Mouse (Mus musculus) lung, embryonic 15.5 days (tissue): ENCODE results near the gene Tmem132c. TPM values are rescaled to one million over a fixed set of nuclear protein-coding genes. Genes with fewer than 3 reads are reported as not detected.
A peak's percentile ranks its signal among the peaks of the same experiment; 100 is the strongest.

Experiments
- ATAC-seq: fragments of 200-750 bp; cut with Nextera tagmentation; 2 replicates; pipeline ENCODE4 v1.8.0; 2017; ENCODE audit warnings: moderate number of reproducible peaks, borderline replicate concordance; ENCODE audit not compliant: low FRiP score, low TSS enrichment; ENCODE audit errors: extremely low read depth
- H3K27ac ChIP-seq: fragments of 300-500 bp; sonication (generic); 2 replicates; pipeline ENCODE4 v1.5.1; 2015; ENCODE audit warnings: moderate library complexity, mild to moderate bottlenecking, inconsistent platforms
- H3K27me3 ChIP-seq: fragments of 300-500 bp; sonication (generic); 2 replicates; pipeline ENCODE4 v1.6.1; 2015; ENCODE audit warnings: inconsistent platforms
- H3K36me3 ChIP-seq: fragments of 300-500 bp; sonication (generic); 2 replicates; pipeline ENCODE4 v1.6.1; 2015; ENCODE audit warnings: inconsistent platforms
- H3K4me1 ChIP-seq: fragments of 300-500 bp; sonication (generic); 2 replicates; pipeline ENCODE4 v1.6.1; 2015; ENCODE audit warnings: inconsistent platforms
- H3K4me2 ChIP-seq: fragments of 300-500 bp; sonication (generic); 2 replicates; pipeline ENCODE4 v1.6.1; 2015; ENCODE audit warnings: inconsistent platforms, mild to moderate bottlenecking, moderate library complexity
- H3K4me3 ChIP-seq: fragments of 300-500 bp; sonication (generic); 2 replicates; pipeline ENCODE4 v1.5.1; 2015; ENCODE audit warnings: mild to moderate bottlenecking, inconsistent platforms
- H3K9ac ChIP-seq: fragments of 300-500 bp; sonication (generic); 2 replicates; pipeline ENCODE4 v1.6.1; 2015; ENCODE audit warnings: inconsistent platforms
- H3K9me3 ChIP-seq: fragments of 300-500 bp; sonication (generic); 2 replicates; pipeline ENCODE4 v1.6.1; 2016; ENCODE audit warnings: inconsistent platforms
- WGBS: fragments of 180-500 bp; shearing (Covaris S2); methylation state at CpG from one replicate; pipeline ENCODE4 v1.1.7; 2015; 5-methylcytosine and 5-hydroxymethylcytosine counted together
- polyA plus RNA-seq: library from polyadenylated mRNA; unstranded; fragments of >200 nt; fragmentation: Nextera tagmentation; extraction: Ambion mirVana; gene quantifications from 2 replicates; pipeline ENCODE4 v1.2.1, GENCODE M21; 2015

Tmem132c gene
- polyA plus RNA-seq, 1 experiment from 2014 or later, result 18.3 TPM

- Histone ChIP-seq H3K36me3 (peaks cover 56% of the 10 kb centered on the region), H3K9ac (no peak overlapping the region), H3K4me3 (no peak overlapping the region), H3K9me3 (no peaks in the 10 kb centered on the region), H3K4me2 (no peak overlapping the region), H3K4me1 (no peaks in the 10 kb centered on the region), H3K27me3 (no peaks in the 10 kb centered on the region), H3K27ac (no peak overlapping the region)
- 60% methylated on average over 5 of the region's 5 CpGs for WGBS
- no peak for ATAC-seq
Measured at GRCm38 (mm10) chr5:127592406-127592805, 350.8 kb downstream of the Tmem132c start.

GRCm38 (mm10) chr5:127592854-127593253, 351.2 kb downstream of the Tmem132c start:
- Histone ChIP-seq H3K9me3 (no peaks in the 10 kb centered on the region), H3K27me3 (no peaks in the 10 kb centered on the region), H3K4me1 (no peaks in the 10 kb centered on the region), H3K27ac (no peak overlapping the region), H3K36me3 (peaks cover 60% of the 10 kb centered on the region), H3K4me2 (no peak overlapping the region), H3K4me3 (no peak overlapping the region), H3K9ac (no peak overlapping the region)
- 78% methylated on average over 6 of the region's 6 CpGs for WGBS
- ATAC-seq, result no peak

DNA sequence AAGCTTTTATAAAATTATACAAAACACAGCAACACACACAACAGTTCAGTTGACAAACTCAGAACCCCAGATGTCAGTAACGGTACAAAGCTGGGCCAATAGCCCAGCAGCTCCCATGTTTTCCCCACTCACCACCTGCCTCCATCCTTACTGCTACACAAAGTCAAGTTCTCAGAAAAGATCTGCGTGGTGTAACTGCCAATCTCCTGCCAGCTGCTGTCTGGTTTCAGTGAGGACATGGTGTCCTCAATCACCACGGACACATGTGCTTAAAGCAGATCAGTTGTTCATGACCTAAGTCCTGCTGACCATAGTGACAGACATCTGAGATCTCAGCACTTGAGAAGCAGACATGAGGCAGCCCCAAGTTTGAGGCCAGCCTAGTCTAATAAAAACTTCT, 354.1 kb downstream of the Tmem132c start:
- Histone ChIP-seq H3K27ac (no peak overlapping the region), H3K36me3 (peaks cover 87% of the 10 kb centered on the region), H3K4me3 (no peak overlapping the region), H3K4me2 (no peak overlapping the region), H3K4me1 (no peaks in the 10 kb centered on the region), H3K9ac (no peak overlapping the region), H3K27me3 (no peaks in the 10 kb centered on the region), H3K9me3 (no peaks in the 10 kb centered on the region)
- 90% methylated on average over 3 of the region's 3 CpGs for WGBS
- ATAC-seq, result no peak

DNA sequence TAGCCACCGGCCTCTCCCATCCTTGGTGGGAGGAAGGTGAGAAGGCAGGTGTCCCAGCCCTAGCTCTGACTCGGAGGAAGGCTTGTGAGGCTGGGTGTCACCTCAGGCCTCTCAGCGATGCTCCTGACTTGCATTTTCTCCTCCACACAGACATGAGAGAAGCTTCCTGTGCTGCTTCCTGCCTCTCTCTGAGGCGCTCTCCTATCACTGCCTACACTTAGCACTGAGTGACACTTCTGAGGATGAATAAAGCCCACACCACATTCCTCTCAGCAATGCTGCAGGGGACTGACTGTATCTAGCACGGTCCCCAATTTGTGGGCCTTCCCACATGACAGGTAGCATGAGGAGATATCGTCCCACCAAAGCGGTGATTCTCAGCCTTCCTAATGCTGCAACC, 355.3 kb downstream of the Tmem132c start:
- Histone ChIP-seq H3K27me3 (no peaks in the 10 kb centered on the region), H3K4me1 (no peaks in the 10 kb centered on the region), H3K4me2 (no peak overlapping the region), H3K27ac (no peak overlapping the region), H3K9me3 (no peaks in the 10 kb centered on the region), H3K4me3 (no peak overlapping the region), H3K36me3 (peaks cover 93% of the 10 kb centered on the region), H3K9ac (no peak overlapping the region)
- WGBS, result 87% methylated on average over 7 of the region's 7 CpGs
- ATAC-seq, result no peak

GRCm38 (mm10) chr5:127602996-127603395, 361.4 kb downstream of the Tmem132c start:
- Histone ChIP-seq H3K4me3 (no peak overlapping the region), H3K4me2 (no peak overlapping the region), H3K27me3 (no peaks in the 10 kb centered on the region), H3K36me3 (peaks cover 81% of the 10 kb centered on the region), H3K9me3 (no peaks in the 10 kb centered on the region), H3K27ac (no peak overlapping the region), H3K9ac (no peak overlapping the region), H3K4me1 (no peaks in the 10 kb centered on the region)
- WGBS, result 85% methylated on average over 5 of the region's 5 CpGs
- no peak for ATAC-seq

DNA sequence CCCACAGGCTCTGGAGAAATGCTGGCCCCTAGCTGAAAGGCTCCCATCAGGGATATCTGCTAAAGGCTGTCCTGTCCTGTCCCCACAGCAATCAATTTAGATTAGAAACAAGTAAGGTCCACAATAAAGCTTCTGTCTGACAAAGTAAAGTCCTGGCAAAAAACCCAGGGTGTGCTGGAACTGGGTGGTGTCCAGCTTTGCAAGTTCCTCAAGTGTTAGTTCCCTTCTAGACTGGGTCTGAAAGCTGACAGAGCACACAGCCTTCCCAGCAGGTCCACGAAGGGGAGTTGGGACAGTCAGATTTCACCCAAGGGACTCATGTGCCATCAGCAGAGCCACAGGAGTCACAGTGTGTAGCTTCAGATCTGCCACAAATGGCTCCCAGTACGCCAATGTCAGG, 365.9 kb downstream of the Tmem132c start:
- no peak for ATAC-seq
- H3K4me1 ChIP-seq, result peaks cover 11% of the 10 kb centered on the region; the same call in 1 of the 2 replicates
- H3K9ac ChIP-seq, result no peak overlapping the region
- no peak overlapping the region for H3K4me2 ChIP-seq
- no peaks in the 10 kb centered on the region for H3K27me3 ChIP-seq
- no peak overlapping the region for H3K27ac ChIP-seq
- 84% methylated on average over 2 of the region's 2 CpGs for WGBS
- H3K36me3 ChIP-seq, result peaks cover 47% of the 10 kb centered on the region
- H3K4me3 ChIP-seq, result no peak overlapping the region
- H3K9me3 ChIP-seq, result no peaks in the 10 kb centered on the region

- no peak overlapping the region for H3K9ac ChIP-seq
- WGBS, result 72% methylated on average over 7 of the region's 7 CpGs
- peaks cover 16% of the 10 kb centered on the region for H3K4me1 ChIP-seq
- H3K4me2 ChIP-seq, result no peak overlapping the region
- no peaks in the 10 kb centered on the region for H3K27me3 ChIP-seq
- no peak overlapping the region for H3K4me3 ChIP-seq
- no peaks in the 10 kb centered on the region for H3K9me3 ChIP-seq
- H3K27ac ChIP-seq, result no peak overlapping the region
- ATAC-seq, result no peak
- peaks cover 30% of the 10 kb centered on the region for H3K36me3 ChIP-seq
Measured at GRCm38 (mm10) chr5:127609191-127609714, 367.6 kb downstream of the Tmem132c start.

DNA sequence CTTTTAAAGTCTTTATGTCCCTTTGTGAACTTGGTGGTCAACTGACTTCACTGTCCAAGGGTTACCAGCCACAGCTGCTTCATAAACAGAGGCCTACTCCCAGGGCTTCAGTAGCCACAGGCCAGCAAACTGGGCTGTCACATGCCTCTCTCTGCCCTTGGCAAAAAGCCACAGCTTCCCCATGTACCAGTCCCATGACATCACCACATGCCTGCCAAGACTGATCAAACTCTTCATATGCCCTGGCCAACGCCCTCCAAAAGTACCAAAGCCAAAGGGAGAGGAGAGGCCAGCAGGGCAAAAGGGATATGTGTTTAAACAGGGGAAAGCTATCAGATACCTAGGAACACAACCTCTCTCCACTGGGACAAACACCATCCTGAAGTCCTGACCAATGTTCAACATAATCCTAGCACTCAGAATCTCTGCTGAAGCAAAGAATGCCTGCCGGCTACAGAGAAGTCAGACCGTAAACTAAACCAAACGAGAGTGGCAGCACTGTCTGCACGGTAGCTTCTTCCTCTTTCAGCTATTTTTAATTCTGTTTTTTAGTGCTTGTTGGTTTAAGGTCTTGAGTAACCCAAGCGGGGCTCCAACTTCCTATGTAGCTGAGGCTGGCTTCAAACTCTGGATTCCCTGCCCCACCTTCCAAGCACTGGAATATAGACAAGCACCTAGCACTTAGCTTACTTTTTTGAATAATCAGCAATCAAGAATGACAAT, 369.3 kb downstream of the Tmem132c start:
- Histone ChIP-seq H3K4me3 (no peak overlapping the region), H3K4me2 (no peak overlapping the region), H3K36me3 (peaks cover 17% of the 10 kb centered on the region), H3K27me3 (no peaks in the 10 kb centered on the region), H3K9ac (no peak overlapping the region), H3K9me3 (no peaks in the 10 kb centered on the region), H3K4me1 (peaks cover 33% of the 10 kb centered on the region), H3K27ac (no peak overlapping the region)
- 0 out of 2 replicates have a peak, but pooled peaks have one; percentile 25 for ATAC-seq
- 63% methylated on average over 6 of the region's 6 CpGs for WGBS

DNA sequence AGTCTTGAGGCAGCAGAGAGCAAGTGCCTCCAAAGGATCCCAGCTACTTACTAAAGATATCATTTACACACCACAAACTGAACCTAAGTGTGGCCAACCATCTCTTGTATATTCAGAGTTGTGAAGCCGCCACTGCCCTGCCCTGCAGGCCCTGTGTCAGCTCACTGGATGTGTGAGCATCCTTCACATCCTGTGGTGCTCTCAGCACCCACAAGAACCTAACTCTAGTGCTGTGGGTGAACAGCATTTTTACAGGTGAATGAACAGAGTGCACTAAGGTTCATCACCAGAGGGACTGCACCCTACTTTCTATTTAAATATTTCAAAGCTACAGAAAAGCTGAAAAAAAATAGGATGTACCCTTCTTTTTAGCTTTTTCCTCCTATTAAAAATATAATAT, 370.3 kb downstream of the Tmem132c start:
- no peak overlapping the region for H3K4me2 ChIP-seq
- 81% methylated on average over 1 of the region's 1 CpGs for WGBS
- H3K9ac ChIP-seq, result no peak overlapping the region
- H3K36me3 ChIP-seq, result peaks cover 16% of the 10 kb centered on the region; the same call in 1 of the 2 replicates
- ATAC-seq, result no peak
- no peaks in the 10 kb centered on the region for H3K27me3 ChIP-seq
- H3K4me1 ChIP-seq, result peaks cover 38% of the 10 kb centered on the region
- H3K9me3 ChIP-seq, result no peaks in the 10 kb centered on the region
- H3K27ac ChIP-seq, result no peak overlapping the region
- no peak overlapping the region for H3K4me3 ChIP-seq

- H3K27ac ChIP-seq, result no peak overlapping the region
- WGBS, result 93% methylated on average over 6 of the region's 6 CpGs
- H3K36me3 ChIP-seq, result peaks cover 13% of the 10 kb centered on the region; the same call in 1 of the 2 replicates
- peaks cover 38% of the 10 kb centered on the region for H3K4me1 ChIP-seq
- H3K4me3 ChIP-seq, result no peak overlapping the region
- no peaks in the 10 kb centered on the region for H3K27me3 ChIP-seq
- no peaks in the 10 kb centered on the region for H3K9me3 ChIP-seq
- H3K9ac ChIP-seq, result no peak overlapping the region
- no peak for ATAC-seq
- no peak overlapping the region for H3K4me2 ChIP-seq
Measured at GRCm38 (mm10) chr5:127612397-127612796, 370.8 kb downstream of the Tmem132c start.
